Mouse (Mus musculus) liver, adult 2 months (tissue): ENCODE measurements around the gene Tcam1. TPM values are rescaled to one million over a fixed set of nuclear protein-coding genes. Genes with fewer than 3 reads are reported as not detected.

ENCODE experiments used
- DNase-seq: peaks from one replicate; pipeline ENCODE4 v3.0.0-alpha.2; 2011; ENCODE audit warnings: low read depth, low spot score; ENCODE audit errors: extremely low read depth
- H3K27ac ChIP-seq: fragments of 200-500 bp; replicated peaks from 2 replicates; pipeline ENCODE4 v1.5.1; 2012; ENCODE audit warnings: low read depth, mild to moderate bottlenecking, control low read depth, inconsistent platforms, low read length; ENCODE audit not compliant: insufficient read depth
- H3K27me3 ChIP-seq: fragments of 200-500 bp; 2 replicates; pipeline ENCODE4 v1.6.1; 2012; ENCODE audit warnings: mild to moderate bottlenecking, moderate library complexity, low read length, inconsistent platforms; ENCODE audit not compliant: control insufficient read depth, insufficient read depth
- H3K36me3 ChIP-seq: fragments of 200-500 bp; 2 replicates; pipeline ENCODE4 v1.6.1; 2012; ENCODE audit warnings: low read length, inconsistent platforms; ENCODE audit not compliant: control insufficient read depth, insufficient read depth
- H3K4me1 ChIP-seq: fragments of 200-500 bp; 2 replicates; pipeline ENCODE4 v1.6.1; 2011; ENCODE audit warnings: low read length; ENCODE audit not compliant: control insufficient read depth, insufficient read depth
- H3K4me3 ChIP-seq: fragments of 200-500 bp; 2 replicates; pipeline ENCODE4 v1.5.1; 2011; ENCODE audit warnings: low read depth, mild to moderate bottlenecking, control low read depth, low read length, moderate library complexity; ENCODE audit not compliant: insufficient read depth
- H3K79me2 ChIP-seq: fragments of 200-500 bp; 2 replicates; pipeline ENCODE4 v1.6.1; 2012; ENCODE audit warnings: inconsistent platforms, mild to moderate bottlenecking, low read length, moderate library complexity; ENCODE audit not compliant: control insufficient read depth, insufficient read depth
- H3K9ac ChIP-seq: fragments of 200-500 bp; 2 replicates; pipeline ENCODE4 v1.6.1; 2012; ENCODE audit warnings: low read depth, mild to moderate bottlenecking, control low read depth, inconsistent platforms, low read length
- CTCF ChIP-seq: fragments of 200-500 bp; IDR thresholded peaks from 2 replicates; pipeline ENCODE4 v1.5.1; 2011; ENCODE audit warnings: low read depth, low read length, control low read depth
- POLR2A ChIP-seq: fragments of 200-500 bp; IDR thresholded peaks from 2 replicates; pipeline ENCODE4 v1.6.1; 2011; ENCODE audit warnings: low read length, control low read depth; ENCODE audit not compliant: insufficient read depth; ENCODE audit errors: extremely low read depth
- WGBS: fragments of 180-500 bp; shearing (Covaris S2); methylation state at CpG from one replicate; pipeline ENCODE4 v1.1.7; 2018; 5-methylcytosine and 5-hydroxymethylcytosine counted together
- polyA plus RNA-seq: library from polyadenylated mRNA; depleted of rRNA; stranded (reverse); fragments of >200 nt; gene quantifications from 2 replicates; pipeline ENCODE4 v1.2.3, GENCODE M21; 2012
- total RNA-seq: library from RNA; depleted of rRNA; stranded (reverse); fragments of >200 nt; gene quantifications from 2 replicates; pipeline ENCODE4 v1.2.3, GENCODE M21; 2014

Tcam1 gene
- total and polyA plus RNA-seq, 2 experiments, result not detected

GRCm38 (mm10) chr11:106313533-106313932, 37.1 kb downstream of the Tcam1 start:
- Histone ChIP-seq H3K27ac (no peak overlapping the region), H3K4me1 (no peaks in the 10 kb centered on the region), H3K9ac (no peak overlapping the region), H3K36me3 (no peaks in the 10 kb centered on the region), H3K27me3 (no peaks in the 10 kb centered on the region), H3K79me2 (no peaks in the 10 kb centered on the region), H3K4me3 (no peak overlapping the region)
- 90% methylated on average over 5 of the region's 5 CpGs for WGBS
- no peak for TF ChIP-seq POLR2A
- no peak for DNase-seq

- Histone ChIP-seq H3K4me1 (no peaks in the 10 kb centered on the region), H3K36me3 (no peaks in the 10 kb centered on the region), H3K79me2 (no peaks in the 10 kb centered on the region), H3K27me3 (no peaks in the 10 kb centered on the region), H3K4me3 (no peak within 1 kb of the TSS), H3K9ac (no peak within 1 kb of the TSS), H3K27ac (no peak within 1 kb of the TSS)
- WGBS, result 89% methylated on average over 9 of the region's 9 CpGs
- DNase-seq, result no peak
- TF ChIP-seq CTCF (no peak), POLR2A (no peak)
These were observed 37.9 kb downstream of the Tcam1 start, which contains the start of gene Cd79b for GRCm38 (mm10) chr11:106314333-106314812. TSS of gene Cd79b (minus strand) at chr11:106314762.

- TF ChIP-seq POLR2A (no peak), CTCF (no peak)
- Histone ChIP-seq H3K27me3 (no peaks in the 10 kb centered on the region), H3K4me3 (no peak overlapping the region), H3K79me2 (no peaks in the 10 kb centered on the region), H3K27ac (no peak overlapping the region), H3K9ac (no peak overlapping the region), H3K36me3 (no peaks in the 10 kb centered on the region), H3K4me1 (no peaks in the 10 kb centered on the region)
- DNase-seq, result no peak
- WGBS, result 92% methylated on average over 1 of the region's 1 CpGs
These were observed 39.9 kb downstream of the Tcam1 start for GRCm38 (mm10) chr11:106316416-106316815.

- H3K27me3 ChIP-seq, result no peaks in the 10 kb centered on the region
- H3K4me1 ChIP-seq, result no peaks in the 10 kb centered on the region
- WGBS, result 83% methylated on average over 7 of the region's 7 CpGs
- no peaks in the 10 kb centered on the region for H3K79me2 ChIP-seq
- no peak overlapping the region for H3K4me3 ChIP-seq
- H3K9ac ChIP-seq, result no peak overlapping the region
- DNase-seq, result no peak
- no peak for TF ChIP-seq POLR2A
- no peak for TF ChIP-seq CTCF
- H3K36me3 ChIP-seq, result no peaks in the 10 kb centered on the region
- H3K27ac ChIP-seq, result no peak overlapping the region
These were observed 41.3 kb downstream of the Tcam1 start for GRCm38 (mm10) chr11:106317801-106318200.

- no peaks in the 10 kb centered on the region for H3K79me2 ChIP-seq
- no peaks in the 10 kb centered on the region for H3K36me3 ChIP-seq
- H3K4me3 ChIP-seq, result no peak overlapping the region
- WGBS, result 64% methylated on average over 21 of the region's 21 CpGs
- H3K27ac ChIP-seq, result no peak overlapping the region; the same call in 1 of the 2 replicates
- no peaks in the 10 kb centered on the region for H3K4me1 ChIP-seq
- H3K27me3 ChIP-seq, result no peaks in the 10 kb centered on the region
- TF ChIP-seq POLR2A, result no peak
- TF ChIP-seq CTCF, result no peak
- DNase-seq, result peak; percentile 25
- H3K9ac ChIP-seq, result no peak overlapping the region
These were observed 42.2 kb downstream of the Tcam1 start for GRCm38 (mm10) chr11:106318406-106319366.

- H3K4me3 ChIP-seq, result no peak overlapping the region
- no peaks in the 10 kb centered on the region for H3K79me2 ChIP-seq
- no peak overlapping the region for H3K9ac ChIP-seq
- TF ChIP-seq CTCF (no peak), POLR2A (no peak)
- no peaks in the 10 kb centered on the region for H3K36me3 ChIP-seq
- no peak for DNase-seq
- H3K27me3 ChIP-seq, result no peaks in the 10 kb centered on the region
- no peak overlapping the region for H3K27ac ChIP-seq
- WGBS, result 50% methylated on average over 5 of the region's 5 CpGs
- H3K4me1 ChIP-seq, result no peaks in the 10 kb centered on the region
These were observed 48.4 kb downstream of the Tcam1 start for GRCm38 (mm10) chr11:106324858-106325257.
